Mouse (Mus musculus) kidney, adult 2 months (tissue): ENCODE measurements around the gene 9230112D13Rik. TPM values are rescaled to one million over a fixed set of nuclear protein-coding genes. Genes with fewer than 3 reads are reported as not detected.

Experiments used
- DNase-seq: peaks from one replicate; pipeline ENCODE4 v3.0.0; 2021
- H3K27ac ChIP-seq: fragments of 200-500 bp; 2 replicates; pipeline ENCODE4 v1.5.1; 2012; ENCODE audit warnings: low read depth, low read length, control low read depth, inconsistent platforms; ENCODE audit not compliant: insufficient read depth
- H3K27me3 ChIP-seq: fragments of 200-500 bp; replicated peaks from 2 replicates; pipeline ENCODE4 v1.6.1; 2012; ENCODE audit warnings: mild to moderate bottlenecking, moderate library complexity, low read length, inconsistent platforms; ENCODE audit not compliant: control insufficient read depth, insufficient read depth
- H3K36me3 ChIP-seq: fragments of 200-500 bp; 2 replicates; pipeline ENCODE4 v1.6.1; 2012; ENCODE audit warnings: mild to moderate bottlenecking, moderate library complexity, low read length, inconsistent platforms; ENCODE audit not compliant: control insufficient read depth, insufficient read depth
- H3K4me1 ChIP-seq: fragments of 200-500 bp; 2 replicates; pipeline ENCODE4 v1.6.1; 2011; ENCODE audit warnings: low read length; ENCODE audit not compliant: control insufficient read depth, insufficient read depth
- H3K4me3 ChIP-seq: fragments of 200-500 bp; 2 replicates; pipeline ENCODE4 v1.5.1; 2011; ENCODE audit warnings: mild to moderate bottlenecking, low read depth, low read length, control low read depth; ENCODE audit not compliant: insufficient read depth
- CTCF ChIP-seq: fragments of 200-500 bp; conservative IDR thresholded peaks from 2 replicates; pipeline ENCODE4 v1.5.1; 2011; ENCODE audit warnings: low read depth, mild to moderate bottlenecking, control low read depth, low read length, moderate library complexity, mixed read lengths; ENCODE audit not compliant: insufficient read depth, insufficient read length
- POLR2A ChIP-seq: fragments of 200-500 bp; IDR thresholded peaks from one replicate; pipeline ENCODE4 v1.6.1; 2011; ENCODE audit warnings: low read depth, low read length, control low read depth
- WGBS: fragments of 180-500 bp; shearing (Covaris S2); methylation state at CpG from one replicate; pipeline ENCODE4 v1.1.7; 2018; 5-methylcytosine and 5-hydroxymethylcytosine counted together
- polyA plus RNA-seq: library from polyadenylated mRNA; depleted of rRNA; stranded (reverse); fragments of >200 nt; gene quantifications from 2 replicates; pipeline ENCODE4 v1.2.3, GENCODE M21; 2012

9230112D13Rik gene
- polyA plus RNA-seq, 1 experiment = not detected

GRCm38 (mm10) chr14:34515860-34516259 is 6.7 kb downstream of the 9230112D13Rik start:
- Histone ChIP-seq H3K27me3 (no peaks in the 10 kb centered on the region), H3K36me3 (no peaks in the 10 kb centered on the region), H3K27ac (no peak overlapping the region), H3K4me3 (no peak overlapping the region), H3K4me1 (peaks cover 2% of the 10 kb centered on the region; the same call in 1 of the 2 replicates)
- DNase-seq = no peak
- WGBS = 78% methylated on average over 5 of the region's 5 CpGs
- TF ChIP-seq CTCF (no peak), POLR2A (no peak)

- peaks cover 2% of the 10 kb centered on the region; the same call in 1 of the 2 replicates for H3K4me1 ChIP-seq
- DNase-seq = peak; percentile 48
- WGBS = 43% methylated on average over 6 of the region's 6 CpGs
- TF ChIP-seq CTCF (0 out of 2 replicates have a peak, but pooled peaks have one; percentile 28), POLR2A (no peak)
- no peaks in the 10 kb centered on the region for H3K36me3 ChIP-seq
- no peak overlapping the region for H3K27ac ChIP-seq
- no peak overlapping the region for H3K4me3 ChIP-seq
- no peaks in the 10 kb centered on the region for H3K27me3 ChIP-seq
These were observed 8.5 kb downstream of the 9230112D13Rik start for GRCm38 (mm10) chr14:34514120-34514519.

GRCm38 (mm10) chr14:34512602-34513001 is 10.0 kb downstream of the 9230112D13Rik start:
- Histone ChIP-seq H3K27ac (no peak overlapping the region), H3K4me1 (peaks cover 2% of the 10 kb centered on the region; the same call in 1 of the 2 replicates), H3K4me3 (no peak overlapping the region), H3K36me3 (no peaks in the 10 kb centered on the region), H3K27me3 (no peaks in the 10 kb centered on the region)
- peak; percentile 64 for DNase-seq
- no peak for TF ChIP-seq POLR2A
- no peak for TF ChIP-seq CTCF
- WGBS = 57% methylated on average over 4 of the region's 4 CpGs

- WGBS = 67% methylated on average over 11 of the region's 11 CpGs
- Histone ChIP-seq H3K4me3 (no peak overlapping the region), H3K27me3 (no peaks in the 10 kb centered on the region), H3K27ac (no peak overlapping the region), H3K4me1 (peaks cover 2% of the 10 kb centered on the region; the same call in 1 of the 2 replicates), H3K36me3 (no peaks in the 10 kb centered on the region)
- TF ChIP-seq POLR2A = no peak
- TF ChIP-seq CTCF = no peak
- DNase-seq = no peak
These were observed 10.7 kb downstream of the 9230112D13Rik start for GRCm38 (mm10) chr14:34511901-34512300.

GRCm38 (mm10) chr14:34508842-34509439 is 13.7 kb downstream of the 9230112D13Rik start:
- WGBS = 35% methylated on average over 7 of the region's 7 CpGs
- H3K4me3 ChIP-seq = no peak overlapping the region
- DNase-seq = no peak
- no peaks in the 10 kb centered on the region for H3K36me3 ChIP-seq
- TF ChIP-seq CTCF (no peak), POLR2A (no peak)
- H3K27me3 ChIP-seq = no peaks in the 10 kb centered on the region
- H3K27ac ChIP-seq = no peak overlapping the region
- no peaks in the 10 kb centered on the region for H3K4me1 ChIP-seq

- H3K27ac ChIP-seq = no peak overlapping the region
- no peak for DNase-seq
- WGBS = 46% methylated on average over 4 of the region's 4 CpGs
These were observed 14.3 kb downstream of the 9230112D13Rik start for GRCm38 (mm10) chr14:34508187-34508840.

GRCm38 (mm10) chr14:34505309-34505708 is 17.3 kb downstream of the 9230112D13Rik start:
- Histone ChIP-seq H3K4me1 (peaks cover 3% of the 10 kb centered on the region; the same call in 1 of the 2 replicates), H3K36me3 (no peaks in the 10 kb centered on the region), H3K27me3 (no peaks in the 10 kb centered on the region), H3K4me3 (no peak overlapping the region), H3K27ac (no peak overlapping the region)
- WGBS = 70% methylated on average over 7 of the region's 7 CpGs
- DNase-seq = no peak
- no peak for TF ChIP-seq POLR2A
- no peak for TF ChIP-seq CTCF

More at GRCm38 (mm10) chr14:34508187-34508840, 14.3 kb downstream of the 9230112D13Rik start:
- TF ChIP-seq CTCF = no peak
- no peak for TF ChIP-seq POLR2A
- Histone ChIP-seq H3K36me3 (no peaks in the 10 kb centered on the region), H3K27me3 (no peaks in the 10 kb centered on the region), H3K4me3 (no peak overlapping the region), H3K4me1 (peaks cover 2% of the 10 kb centered on the region; the same call in 1 of the 2 replicates)
